Mouse (Mus musculus) regulatory T cell (primary cell): Measurements from ENCODE around the gene Baiap2.

Source experiments
- in situ Hi-C: fragments of 300-600 bp; cut with MboI, MseI; formaldehyde crosslinking; loops from one replicate; pipeline ENCODE4 v1.15.1; 2025; ENCODE audit warnings: high pct_unique_total_duplicates

The Baiap2 gene

GRCm38 (mm10) chr11:120033473-120033872 lies 90.9 kb downstream of the Baiap2 start:
- in situ Hi-C loops: no loop called here

- in situ Hi-C loops: no loop called here
These were observed 91.7 kb downstream of the Baiap2 start for GRCm38 (mm10) chr11:120034306-120034705.

- in situ Hi-C loops: no loop called here
These were observed 92.2 kb downstream of the Baiap2 start for GRCm38 (mm10) chr11:120034762-120035161.

GRCm38 (mm10) chr11:120039581-120039980 lies 97.0 kb downstream of the Baiap2 start:
- in situ Hi-C loops: no loop called here

- in situ Hi-C loops: no loop called here
These were observed 97.9 kb downstream of the Baiap2 start for GRCm38 (mm10) chr11:120040440-120040839.

GRCm38 (mm10) chr11:120041191-120042123 lies 98.9 kb downstream of the Baiap2 start:
- in situ Hi-C loops: no loop called here

- in situ Hi-C loops: no loop called here
These were observed 99.7 kb downstream of the Baiap2 start for GRCm38 (mm10) chr11:120042141-120042838.

- in situ Hi-C loops: no loop called here
These were observed 102.8 kb downstream of the Baiap2 start for GRCm38 (mm10) chr11:120045341-120045740.

GRCm38 (mm10) chr11:120045839-120046552 lies 103.4 kb downstream of the Baiap2 start:
- in situ Hi-C loops: no loop called here

GRCm38 (mm10) chr11:120046553-120047191 lies 104.1 kb downstream of the Baiap2 start, which contains the start of gene Aatk:
TSS of gene Aatk (minus strand) at chr11:120047167.
- in situ Hi-C loops: no loop called here

GRCm38 (mm10) chr11:120047531-120048251 lies 105.1 kb downstream of the Baiap2 start:
- in situ Hi-C loops: no loop called here

GRCm38 (mm10) chr11:120048252-120048556 lies 105.6 kb downstream of the Baiap2 start:
- in situ Hi-C loops: no loop called here

GRCm38 (mm10) chr11:120049067-120049466 lies 106.5 kb downstream of the Baiap2 start:
- in situ Hi-C loops: no loop called here

- in situ Hi-C loops: no loop called here
These were observed 108.7 kb downstream of the Baiap2 start for GRCm38 (mm10) chr11:120051124-120051811.

GRCm38 (mm10) chr11:120052274-120052673 lies 109.7 kb downstream of the Baiap2 start:
- in situ Hi-C loops: no loop called here

- in situ Hi-C loops: no loop called here
These were observed 111.3 kb downstream of the Baiap2 start for GRCm38 (mm10) chr11:120053846-120054245.

- in situ Hi-C loops: no loop called here
These were observed 113.6 kb downstream of the Baiap2 start for GRCm38 (mm10) chr11:120055953-120056732.
